ENCODE assay signal across 8 mouse cellular contexts in genomic region chr12:113155887-113156539, GRCm38 (mm10). TPM values are rescaled to one million over a fixed set of nuclear protein-coding genes. Genes with fewer than 3 reads are reported as not detected.
A peak's percentile ranks its signal among the peaks of the same experiment; 100 is the strongest.
DNase-seq lines count a peak whose midpoint lies in the region; ATAC-seq lines count a peak whose summit lies in the region.

TSS of gene Tedc1 (plus strand) at chr12:113156421.

- H3K9ac ChIP-seq in hindbrain, embryonic 13.5 days: peak within 1 kb of the TSS; percentile 70

- H3K4me1 ChIP-seq in hindbrain, embryonic 13.5 days (replicated peaks): peaks cover 33% of the 10 kb centered on the region

- DNase-seq in NIH3T3 (ENCODE audit: low read depth): peak; percentile 99
- DNase-seq in cerebellum, postnatal 10 days: peak; percentile 100
- peak; percentile 99 for DNase-seq in frontal cortex, postnatal 10 days (ENCODE audit: low spot score in 2 of 2)
- DNase-seq in layer of hippocampus, postnatal 25 days (ENCODE audit: extremely low spot score in 1 of 2, low spot score in 1 of 2): peak; percentile 99
- peak; percentile 100 for DNase-seq in lung, postnatal 25 days (ENCODE audit: low spot score)
- DNase-seq in retina, embryonic 14.5 days (ENCODE audit: low spot score): peak; percentile 99
- DNase-seq in thymus, postnatal 4 days: peak; percentile 100

- peak; percentile 96 for ATAC-seq in hindbrain, embryonic 13.5 days (ENCODE audit: low FRiP score)

- H3K27me3 ChIP-seq in hindbrain, embryonic 13.5 days: peaks cover 35% of the 10 kb centered on the region

- peak within 1 kb of the TSS; percentile 62 for H3K4me3 ChIP-seq in hindbrain, embryonic 13.5 days

- no peaks in the 10 kb centered on the region for H3K9me3 ChIP-seq in hindbrain, embryonic 13.5 days

- peak within 1 kb of the TSS; percentile 93 for H3K4me2 ChIP-seq in hindbrain, embryonic 13.5 days

- WGBS in hindbrain, embryonic 13.5 days: under 1% methylated on average over 46 of the region's 46 CpGs

- no peaks in the 10 kb centered on the region for H3K36me3 ChIP-seq in hindbrain, embryonic 13.5 days

- H3K27ac ChIP-seq in hindbrain, embryonic 13.5 days: peak within 1 kb of the TSS; percentile 56

RNA-seq across cellular contexts. Expression of gene Tedc1, which starts in this region (rescaled TPM):
- 19.9 and 20.7 TPM in 2 replicates for polyA plus RNA-seq in hindbrain, embryonic 13.5 days (2015; fragmentation: Nextera tagmentation; extraction: Ambion mirVana)
- 1 to 10 TPM; 1.1 to 1.2 TPM for total RNA-seq in layer of hippocampus, postnatal 25 days (2021)

Comparison
In these comparisons a context has a peak if more than half of its experiments do, and no peak if none do; other contexts are left out.
1. Peak in every context shown above with its lines: DNase-seq, ATAC-seq, H3K4me3 ChIP-seq and H3K27ac ChIP-seq.